Mouse (Mus musculus) G1E (cell line): ENCODE data around the gene Ccdc148.

Experiments used
- CTCF ChIP-seq: IDR thresholded peaks from 2 replicates; pipeline ENCODE4 v1.5.1; 2012; ENCODE audit warnings: low read depth, low read length, inconsistent platforms, mixed read lengths
- GATA1 ChIP-seq: IDR thresholded peaks from 2 replicates; pipeline ENCODE4 v1.6.1; 2012; ENCODE audit warnings: borderline replicate concordance, low read length, inconsistent platforms, mixed read lengths
- GATA2 ChIP-seq: IDR thresholded peaks from 2 replicates; pipeline ENCODE4 v1.6.1; 2012; ENCODE audit warnings: low read depth, low read length, inconsistent platforms, borderline replicate concordance
- POLR2AphosphoS5 ChIP-seq: IDR thresholded peaks from 2 replicates; pipeline ENCODE4 v1.6.1; 2012; ENCODE audit warnings: low read depth, low read length, inconsistent platforms; ENCODE audit not compliant: insufficient replicate concordance

- TF ChIP-seq GATA1 (no peak), CTCF (no peak), POLR2AphosphoS5 (no peak), GATA2 (no peak)
Observed at GRCm38 (mm10) chr2:59050245-59050824, 110.1 kb downstream of the Ccdc148 start.
